Mouse (Mus musculus) inflammation-experienced regulatory T-cells, adult 6 months (primary cell): ENCODE results near the gene Unc93a. TPM values are rescaled to one million over a fixed set of nuclear protein-coding genes. Genes with fewer than 3 reads are reported as not detected.
"Not testable (repeated sequence)": the region's sequence is repeated elsewhere in the genome, so short reads cannot be mapped to it uniquely, and the experiment has no call there.

ENCODE experiments used
- ATAC-seq: one replicate; pipeline ENCODE4 v1.8.0; 2017
- polyA plus RNA-seq, 3 experiments: library from polyadenylated mRNA; unstranded; fragments of 100-300 nt; shearing (Covaris generic); gene quantifications; one replicate each; pipeline ENCODE4 v1.2.1; 2017

Gene Unc93a
- polyA plus RNA-seq, 3 experiments from 2014 or later: not detected

DNA sequence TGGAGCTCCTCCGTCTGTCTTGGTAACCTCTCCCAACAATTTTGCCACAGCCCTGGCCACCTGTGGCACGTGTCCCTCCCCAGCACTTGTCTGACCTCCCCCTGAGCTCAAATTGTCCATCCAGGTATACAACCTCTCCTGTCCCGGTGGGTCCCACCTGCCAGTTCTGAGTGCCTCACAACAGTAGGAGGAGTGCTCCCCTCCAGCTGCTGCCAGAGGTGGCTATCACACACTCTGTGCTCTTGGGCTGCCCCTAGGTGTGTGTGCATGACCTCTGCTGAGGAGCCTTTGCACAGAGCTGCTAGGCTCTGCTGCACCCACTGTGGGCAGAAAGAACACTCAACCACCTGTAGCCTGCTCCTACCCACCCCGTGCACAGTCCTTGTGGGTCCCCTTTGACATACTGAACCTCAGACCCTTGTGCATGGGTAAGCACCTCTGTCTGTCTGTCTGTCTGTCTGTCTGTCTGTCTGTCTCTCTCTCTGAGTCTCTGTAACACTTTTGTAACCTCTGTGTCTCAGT, 63.7 kb downstream of the Unc93a start:
- not testable (repeated sequence) for ATAC-seq

DNA sequence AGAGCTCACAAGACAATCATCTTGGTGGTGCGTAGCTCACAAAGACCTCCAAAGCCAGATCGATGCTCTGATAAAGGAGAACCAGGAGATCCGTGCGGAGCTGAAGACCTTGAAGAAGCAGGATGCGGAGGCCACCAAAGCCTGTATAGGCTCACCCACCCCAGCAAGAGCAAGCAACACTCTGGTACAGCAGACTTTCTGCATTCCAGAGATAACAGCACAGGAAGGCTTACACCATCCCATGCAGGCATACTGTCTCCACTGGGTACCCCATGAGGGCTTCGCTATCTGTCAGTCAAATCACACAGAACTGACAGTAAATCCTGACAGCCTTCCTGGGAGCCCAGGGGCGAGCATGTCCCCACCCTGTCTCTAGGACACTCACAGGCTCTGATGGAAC, 68.7 kb downstream of the Unc93a start:
- ATAC-seq: not testable (repeated sequence)

DNA sequence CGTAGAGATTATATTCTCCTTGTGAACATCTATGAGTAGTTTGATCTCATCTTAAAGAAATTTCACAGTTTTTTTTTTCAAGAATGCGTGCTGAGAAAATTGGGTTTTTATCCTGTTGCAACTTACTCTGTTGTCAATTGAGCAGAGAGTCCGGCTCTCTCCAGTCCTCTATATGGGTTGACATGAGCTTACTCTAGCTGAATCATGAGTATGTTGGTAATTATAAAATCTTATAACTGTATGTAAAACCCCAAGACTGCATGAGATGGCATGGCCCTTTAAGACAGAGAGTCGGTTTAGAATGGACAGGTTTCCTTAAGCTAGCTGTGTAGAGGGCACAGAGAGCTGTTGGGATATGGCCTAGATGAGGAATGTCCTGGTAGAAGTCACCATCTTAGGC, 70.8 kb downstream of the Unc93a start, which contains the start of gene Tcp10b:
Gene Tcp10b (plus strand): TSS at position 301 of the 400 bp plus-strand sequence.
- ATAC-seq: not testable (repeated sequence)

Other genes with a start within 250 kb of the Unc93a start
- 1 to 10 TPM in 1 of 3 experiments, under 1 TPM in 1, not detected in 1; 0.66 to 1.5 TPM for gene Pnldc1, start 221.6 kb downstream of the Unc93a start, polyA plus RNA-seq
- gene Tcp1, start 216.1 kb downstream of the Unc93a start, polyA plus RNA-seq: 100 to 1,000 TPM; 221 to 332 (median 236) TPM
- gene Mrpl18, start 215.5 kb downstream of the Unc93a start, polyA plus RNA-seq: 100 to 1,000 TPM; 192 to 313 (median 193) TPM
- gene Acat3, start 191.2 kb downstream of the Unc93a start, polyA plus RNA-seq: 1 to 10 TPM in 1 of 3 experiments, under 1 TPM in 2; 0.67 to 1.2 (median 0.71) TPM
- gene Acat2, start 171.1 kb downstream of the Unc93a start, polyA plus RNA-seq: 10 to 100 TPM; 43.9 to 61.5 (median 48.0) TPM
- 100 to 1,000 TPM; 115 to 197 (median 137) TPM for gene Wtap, start 137.6 kb downstream of the Unc93a start, polyA plus RNA-seq
- 10 to 100 TPM; 58.1 to 60.8 (median 59.0) TPM for gene Sod2, start 125.0 kb downstream of the Unc93a start, polyA plus RNA-seq
- gene Gpr31b, start 79.5 kb downstream of the Unc93a start, polyA plus RNA-seq: not detected
- not detected for gene Tcp10b, start 70.7 kb downstream of the Unc93a start, polyA plus RNA-seq
- gene Smok2a, start 89.4 kb upstream of the Unc93a start, polyA plus RNA-seq: not detected
- not detected for gene Smok2b, start 98.4 kb upstream of the Unc93a start, polyA plus RNA-seq
- gene Tcp10c, start 222.8 kb upstream of the Unc93a start, polyA plus RNA-seq: not detected